Comparison of ENCODE assay signal across 18 mouse cellular contexts in genomic region chr6:122400263-122400662, GRCm38 (mm10).
"Had no signal": no experiment of that assay in that cellular context is flagged by ENCODE, and none has a peak within 500 bp of the region (broad histone marks: within the 10 kb centered on the region; RNA-seq: fewer than 3 reads in every experiment).

No protein-coding gene starts in this region.

- H3K36me3 ChIP-seq: liver, embryonic 15.5 days; lung, embryonic 15.5 days; midbrain, embryonic 12.5 days; neural tube, embryonic 12.5 days; stomach, embryonic 15.5 days had no signal

- H3K9me3 ChIP-seq: liver, embryonic 15.5 days; lung, embryonic 15.5 days; stomach, embryonic 15.5 days had no signal

- H3K4me2 ChIP-seq: liver, embryonic 13.5 days; liver, embryonic 15.5 days; lung, embryonic 15.5 days; midbrain, embryonic 12.5 days; neural tube, embryonic 12.5 days; stomach, embryonic 15.5 days had no signal

- ATAC-seq: liver, postnatal 0 days; lung, postnatal 0 days had no signal

- H3K27ac ChIP-seq: liver, embryonic 13.5 days; liver, embryonic 15.5 days; lung, embryonic 15.5 days; macrophage; midbrain, embryonic 12.5 days; neural tube, embryonic 12.5 days; stomach, embryonic 15.5 days; stomach, postnatal 0 days had no signal

- H3K4me1 ChIP-seq: lung, embryonic 15.5 days; megakaryocyte, embryonic 14.5 days; midbrain, embryonic 12.5 days; neural tube, embryonic 12.5 days; stomach, embryonic 15.5 days had no signal

- H3K27me3 ChIP-seq: lung, embryonic 15.5 days; midbrain, embryonic 12.5 days; neural tube, embryonic 12.5 days; stomach, embryonic 15.5 days had no signal

- DNase-seq: liver, embryonic 13.5 days; liver, postnatal 0 days; lung, adult 2 months; lung, postnatal 14 days; lung, postnatal 36 days; right cerebral cortex, postnatal 14 days; thymus, adult 2 months; thymus, postnatal 25 days; thymus, postnatal 4 days had no signal

- H3K4me3 ChIP-seq: liver, embryonic 13.5 days; liver, embryonic 15.5 days; lung, embryonic 15.5 days; megakaryocyte, embryonic 14.5 days; midbrain, embryonic 12.5 days; neural tube, embryonic 12.5 days; stomach, embryonic 15.5 days had no signal

- H3K9ac ChIP-seq: liver, embryonic 13.5 days; liver, embryonic 15.5 days; liver, postnatal 0 days; lung, embryonic 15.5 days; midbrain, embryonic 12.5 days; neural tube, embryonic 12.5 days; stomach, embryonic 15.5 days had no signal
